Mouse (Mus musculus) CD8-positive naive resting alpha-beta T cell, adult 2 months (primary cell): Measurements from ENCODE around the gene Gpr61.

ENCODE experiments used
- DNase-seq, 2 experiments: peaks; one replicate each; pipeline ENCODE4 v3.0.0; 2022; ENCODE audit warnings: low read depth in 2 of 2, low spot score in 2 of 2

Gene Gpr61

DNA sequence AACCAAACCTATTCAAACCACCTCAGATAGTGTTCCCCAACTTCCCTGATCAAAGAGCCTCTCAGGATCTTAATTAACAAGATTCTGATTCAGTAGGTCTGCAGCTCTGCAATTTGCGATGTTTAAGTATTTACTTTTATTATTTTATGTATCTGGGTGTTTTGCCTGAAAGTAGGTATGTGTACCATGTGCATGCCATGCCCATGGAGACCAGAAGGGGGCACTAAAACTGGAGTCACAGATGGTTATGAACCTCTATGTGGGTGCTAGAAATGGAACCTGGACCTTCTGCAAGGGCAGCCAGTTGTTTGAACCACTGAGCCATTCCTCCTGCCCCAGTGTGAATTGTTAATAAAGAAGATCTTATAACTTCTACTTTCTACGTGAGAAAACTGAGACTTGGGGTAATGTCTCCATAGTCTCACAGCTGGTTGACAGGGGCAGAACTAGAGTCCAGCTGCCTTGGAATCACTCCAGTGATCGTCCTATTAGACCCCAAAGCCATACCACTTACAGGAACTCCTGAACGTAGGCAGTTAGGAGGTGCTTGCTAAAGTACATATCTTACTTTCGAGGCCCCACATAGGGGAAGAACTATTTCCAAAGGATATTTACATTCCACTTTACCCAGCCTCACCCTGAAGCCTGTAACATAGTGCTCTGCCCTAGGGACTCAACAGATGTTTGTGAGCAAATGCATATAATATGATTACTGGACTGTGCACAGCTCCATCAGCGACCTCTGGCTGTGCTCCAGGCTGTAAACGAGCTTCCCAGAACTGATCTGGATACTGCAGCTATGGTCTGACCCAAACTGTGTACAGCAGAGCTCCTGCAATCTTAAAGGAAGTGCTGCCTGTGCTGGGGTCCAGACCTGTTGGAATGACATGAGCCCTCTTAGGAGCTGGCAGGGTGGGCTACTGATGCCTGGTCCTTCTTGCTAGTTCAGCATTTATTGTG, 24.4 kb upstream of the Gpr61 start:
- DNase-seq = no peak

DNA sequence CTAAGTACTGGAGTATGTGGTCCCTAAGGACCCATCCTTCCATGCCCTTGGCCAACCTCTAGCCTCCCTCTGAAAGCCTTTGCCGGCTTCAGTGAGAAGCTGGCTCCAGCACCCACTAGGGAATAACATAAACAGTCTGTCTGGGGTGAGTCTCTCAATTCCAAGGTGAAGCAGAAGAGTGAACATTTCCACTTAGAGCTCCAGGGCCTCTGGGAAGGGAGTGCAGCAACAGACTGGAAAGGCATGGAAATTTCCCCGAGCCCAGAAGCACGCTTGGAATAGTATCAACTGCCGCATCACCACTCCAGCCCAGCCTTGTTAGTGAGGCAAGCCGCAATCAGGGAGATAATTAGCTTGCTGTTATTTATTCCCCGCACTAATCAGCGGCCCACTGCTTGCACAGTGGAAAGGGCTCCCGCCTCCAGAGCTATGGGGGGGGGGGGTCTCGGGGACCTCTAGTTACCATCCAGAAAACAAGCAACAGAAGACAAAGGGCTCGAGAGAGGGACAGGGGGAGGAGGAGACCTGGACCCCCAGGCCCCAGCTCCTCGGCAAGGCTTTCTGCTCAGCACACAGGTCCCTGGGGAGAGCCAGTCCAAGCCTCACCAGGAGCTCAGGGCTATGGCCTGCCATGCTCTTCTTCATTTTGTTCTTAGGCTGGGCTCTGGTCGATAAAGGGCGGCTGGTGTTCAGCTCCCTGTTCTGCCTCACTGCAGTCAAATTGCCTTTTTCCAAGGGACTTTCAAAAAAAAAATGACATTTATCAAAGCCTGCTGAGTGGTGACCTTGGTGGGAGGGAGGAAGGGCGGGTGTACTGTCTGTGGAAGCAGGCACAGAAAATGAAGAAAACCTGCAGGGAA, 20.2 kb upstream of the Gpr61 start:
- DNase-seq = no peak

DNA sequence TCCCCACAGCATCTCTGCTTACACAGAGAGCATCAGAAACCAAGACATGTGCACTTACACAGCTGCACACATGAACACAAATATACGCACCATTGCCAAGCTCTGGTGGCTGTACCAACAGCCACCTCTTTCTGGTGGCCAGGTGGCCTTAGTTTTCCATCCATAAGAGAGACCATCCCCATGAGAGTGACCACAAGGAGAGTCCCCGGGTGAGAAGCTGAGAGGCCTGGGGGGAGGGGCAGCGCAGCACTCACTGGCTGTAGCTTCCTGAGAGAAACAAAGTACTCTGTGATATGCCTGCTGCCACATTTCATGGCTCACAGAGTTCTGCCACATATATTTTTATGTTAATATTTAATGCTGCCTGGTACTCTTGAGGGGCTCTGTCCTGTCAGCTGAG, 14.5 kb upstream of the Gpr61 start:
- DNase-seq = no peak

DNA sequence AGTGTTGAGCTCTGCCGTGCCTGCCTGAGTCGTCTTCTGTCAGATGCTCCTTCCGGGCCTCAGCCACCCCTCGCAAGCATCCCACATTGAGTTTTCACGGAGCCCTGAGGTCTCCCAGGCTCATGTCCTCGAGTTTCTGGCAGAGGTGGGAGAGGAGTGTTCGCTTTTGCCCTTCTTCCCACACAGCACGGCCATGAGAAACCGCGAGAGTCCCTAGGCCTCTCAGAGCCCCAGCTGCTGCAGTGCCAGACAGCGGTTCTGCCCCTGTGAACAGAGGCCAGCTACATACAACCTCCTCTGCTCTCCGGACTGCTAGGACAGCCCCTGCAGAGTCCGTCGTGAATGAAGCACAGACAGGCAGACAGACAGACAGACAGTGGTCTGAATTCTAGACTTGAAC, 12.8 kb upstream of the Gpr61 start:
- no peak for DNase-seq

DNA sequence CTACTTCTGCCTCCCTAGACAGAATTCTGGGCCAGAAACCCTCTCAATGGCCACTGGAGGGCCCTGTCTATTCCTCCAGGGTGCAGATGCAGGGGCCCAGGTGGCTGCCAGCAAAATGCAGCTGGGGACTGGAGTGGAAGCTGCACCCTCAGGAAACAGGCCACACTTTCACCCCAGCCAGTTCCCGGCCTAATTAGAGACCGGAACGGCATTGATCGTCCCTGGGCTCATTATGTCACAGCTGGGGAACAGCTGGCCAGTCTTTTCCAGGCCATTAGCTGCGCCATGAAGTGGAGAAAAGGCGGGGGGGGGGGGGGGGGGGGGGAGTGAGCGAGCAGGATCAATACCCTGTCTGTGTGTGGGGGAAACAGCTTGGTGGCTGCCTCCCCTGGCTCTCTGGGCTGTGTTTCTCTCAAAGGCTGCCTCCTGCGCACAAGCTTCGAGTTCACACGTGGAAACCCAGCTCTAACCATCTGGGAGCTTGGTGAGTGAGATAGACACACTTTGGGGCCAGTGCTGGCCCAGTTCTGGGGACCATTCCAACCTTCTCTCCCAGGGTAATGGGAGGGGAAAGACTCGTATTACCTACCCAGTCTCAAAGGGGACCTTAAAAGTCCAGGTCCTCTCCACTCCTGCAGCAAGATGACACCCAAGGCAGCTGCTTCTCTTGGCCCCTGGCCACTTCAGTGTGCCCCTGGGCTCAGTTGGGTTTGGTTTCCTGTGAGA, 12.0 kb upstream of the Gpr61 start:
- no peak for DNase-seq

DNA sequence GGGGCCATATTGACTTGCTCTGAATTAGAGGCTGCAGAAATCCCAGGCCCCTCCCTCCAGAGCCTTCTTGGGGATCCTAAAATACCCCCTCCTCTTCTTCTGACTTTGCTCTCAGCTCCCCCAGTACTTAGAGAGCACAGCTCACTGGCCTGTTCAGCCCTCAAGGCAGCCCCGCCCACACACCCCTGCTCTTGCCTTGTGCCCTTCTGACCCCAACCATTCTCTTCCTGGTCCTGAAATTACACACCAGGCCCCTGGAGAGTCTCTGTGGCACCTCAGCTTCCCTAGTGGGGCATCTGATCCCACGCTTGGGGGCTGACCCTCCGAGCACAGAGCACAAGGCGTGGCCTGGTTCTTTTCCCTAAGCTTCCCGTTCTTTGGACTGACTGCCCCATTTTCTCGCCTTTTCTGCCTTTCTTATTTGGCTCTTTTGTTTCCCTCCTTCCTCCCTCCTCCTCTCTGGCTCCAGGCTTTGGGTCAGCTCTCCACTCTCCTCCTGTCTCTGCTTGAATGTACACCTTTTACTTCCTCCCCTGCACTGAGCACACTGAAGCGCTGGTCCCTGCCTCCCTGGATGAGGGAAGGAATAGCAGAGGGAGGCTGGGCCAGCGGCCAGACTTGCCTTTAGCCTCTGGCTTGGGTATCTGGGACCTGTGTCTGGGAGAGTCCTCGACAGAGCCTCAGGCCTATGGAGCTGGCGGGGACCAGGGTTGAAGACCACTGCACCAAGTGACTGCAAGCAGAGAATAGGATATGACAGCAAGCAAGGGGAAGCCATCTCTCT, 11.0 kb upstream of the Gpr61 start:
- DNase-seq = no peak

DNA sequence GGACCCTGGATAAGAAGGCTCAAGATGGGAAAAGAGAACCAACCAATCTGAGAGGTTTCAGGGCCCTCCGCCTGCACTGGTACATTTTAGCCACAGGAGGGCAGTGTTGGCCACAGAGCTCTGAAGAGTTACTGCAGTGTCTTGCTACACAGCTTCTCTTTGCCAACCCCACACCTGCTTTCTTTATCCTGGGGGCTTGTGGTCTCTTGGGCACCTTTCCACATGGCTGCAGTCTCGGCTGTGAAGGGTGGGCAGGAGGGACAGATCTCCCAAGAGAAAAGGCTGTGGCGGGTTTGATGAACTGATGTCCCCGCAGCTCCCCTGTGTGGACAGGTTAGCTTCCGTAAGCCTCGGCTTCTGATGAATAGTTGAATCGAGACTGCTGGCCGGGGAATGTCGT, 10.1 kb upstream of the Gpr61 start:
- peak; percentile 65 to 79 for DNase-seq

DNA sequence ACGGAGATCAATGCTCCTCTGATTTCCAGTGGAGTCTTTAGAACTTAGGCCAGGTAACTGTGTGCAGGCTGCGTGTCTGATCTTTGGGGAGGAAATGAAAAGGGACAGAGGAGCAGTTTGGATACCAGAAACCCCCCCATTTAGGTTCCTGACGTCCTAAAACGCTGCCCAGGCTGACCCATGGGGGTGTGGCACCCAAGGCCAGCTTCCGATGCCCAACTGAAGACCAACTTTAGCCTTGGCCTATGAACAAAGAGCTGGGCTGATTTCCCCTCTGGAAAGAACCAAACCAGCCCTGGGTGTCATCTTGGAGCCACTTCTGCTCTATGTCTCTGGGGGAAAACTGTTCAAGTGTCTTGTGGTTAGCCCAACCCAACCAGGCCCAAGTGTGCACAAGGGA, 9.4 kb upstream of the Gpr61 start:
- DNase-seq = no peak

DNA sequence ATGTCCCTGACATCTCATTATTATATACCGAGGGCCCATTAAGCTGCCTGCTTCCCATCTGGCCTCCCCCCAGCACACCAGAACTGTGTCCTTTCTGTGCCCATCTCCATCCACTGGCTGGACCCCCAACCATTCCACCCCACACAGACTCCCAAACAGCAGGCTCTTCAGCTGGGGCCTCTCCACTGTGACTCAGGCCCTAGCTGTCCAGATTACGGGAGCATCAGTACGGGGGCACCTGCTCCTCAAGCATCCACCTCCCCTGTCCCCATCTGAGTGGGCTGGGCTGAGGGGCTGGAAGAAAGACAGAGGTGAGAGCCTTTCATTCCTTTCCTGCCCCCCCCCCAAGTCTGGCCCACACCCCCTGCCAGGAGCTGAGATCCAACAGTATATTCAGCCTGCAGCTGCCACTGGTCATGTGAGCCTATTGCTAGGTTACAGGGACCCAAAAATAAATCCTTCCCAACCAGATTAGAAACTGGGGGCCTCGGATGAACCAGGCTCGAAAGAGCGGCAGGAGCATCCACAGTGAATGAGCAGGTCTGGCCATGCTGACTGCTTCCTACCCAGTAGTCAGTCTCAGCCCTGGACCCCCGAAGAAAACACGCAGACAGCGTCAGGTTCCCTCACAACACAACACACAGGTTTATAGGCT, 3.8 kb upstream of the Gpr61 start:
- DNase-seq = no peak

DNA sequence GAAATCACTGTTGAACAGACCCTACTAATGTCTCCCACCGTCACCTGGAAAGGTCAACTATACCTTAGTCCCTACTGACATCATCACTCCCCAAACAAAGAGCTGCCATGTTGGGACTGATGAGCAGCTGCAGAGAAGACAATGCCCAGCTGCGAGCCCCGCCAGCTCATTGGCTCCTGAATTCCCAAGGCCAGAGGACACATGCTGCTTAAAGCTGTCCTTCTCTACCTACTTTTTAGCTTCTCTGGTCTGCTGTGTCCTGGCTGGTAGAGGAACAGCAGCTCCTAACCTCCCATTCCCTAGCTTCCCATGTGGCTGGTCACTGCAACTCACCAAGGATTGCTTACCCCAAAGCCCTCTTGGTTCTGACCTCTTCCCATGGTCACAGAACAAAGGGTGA, 2.4 kb downstream of the Gpr61 start:
- DNase-seq = no peak

DNA sequence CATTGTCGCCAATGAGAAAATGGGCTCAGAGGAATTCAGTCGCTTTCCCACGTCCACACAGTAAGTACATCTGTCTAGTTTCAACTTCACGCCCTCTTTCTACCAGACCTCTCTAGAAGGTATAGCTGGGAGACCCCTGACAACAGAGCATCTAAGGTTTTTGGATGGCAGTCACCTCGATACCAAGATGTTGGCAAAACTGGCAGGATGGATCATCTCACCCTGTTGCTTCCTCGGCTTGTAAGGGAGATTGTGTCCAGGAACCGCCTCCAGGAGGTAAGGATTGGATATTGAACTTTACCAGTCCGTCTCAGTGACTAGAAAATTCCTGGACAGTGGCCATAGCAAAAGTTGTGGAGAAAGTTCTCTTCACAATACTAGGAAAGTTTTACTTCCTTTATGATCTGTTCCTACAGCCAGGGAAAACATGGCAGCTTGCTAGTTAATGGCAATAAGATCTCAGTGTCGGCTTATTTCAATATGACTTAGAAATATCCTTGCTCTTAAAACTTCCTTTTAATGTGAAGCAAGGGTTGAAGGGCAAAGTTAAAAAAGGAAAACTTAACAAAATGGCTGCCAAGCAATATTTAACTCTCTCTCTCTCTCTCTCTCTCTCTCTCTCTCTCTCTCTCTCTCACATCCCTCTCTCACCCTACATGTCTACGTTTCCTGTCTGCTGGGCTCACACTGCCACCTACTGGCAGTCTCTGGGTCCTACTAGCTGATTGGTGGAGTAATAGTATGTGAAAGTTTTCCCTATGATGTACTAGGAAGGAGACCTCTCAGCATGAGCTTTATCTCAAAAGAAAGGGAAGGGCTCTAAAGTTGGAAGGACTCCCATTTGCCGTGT, 7.1 kb downstream of the Gpr61 start:
- DNase-seq = peak; percentile 82 to 89

DNA sequence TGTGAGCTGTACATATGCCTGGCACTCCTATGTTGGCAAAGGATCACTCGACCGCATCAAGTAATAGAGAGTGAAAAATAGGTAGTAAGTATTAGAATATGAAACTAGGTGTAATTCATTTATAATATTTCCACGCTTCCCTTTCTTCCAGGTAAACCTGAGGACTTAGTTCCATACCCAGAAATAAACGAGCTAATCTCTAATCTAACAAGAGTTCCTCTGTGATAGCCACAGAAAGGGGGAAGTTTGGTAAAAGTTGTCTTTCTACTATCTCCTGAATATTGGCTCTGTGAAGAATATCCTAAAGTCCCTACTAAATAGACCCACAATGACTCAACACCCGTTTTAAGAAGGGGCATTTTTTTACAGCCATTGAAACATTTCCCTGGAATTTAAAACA, 8.0 kb downstream of the Gpr61 start:
- no peak for DNase-seq

DNA sequence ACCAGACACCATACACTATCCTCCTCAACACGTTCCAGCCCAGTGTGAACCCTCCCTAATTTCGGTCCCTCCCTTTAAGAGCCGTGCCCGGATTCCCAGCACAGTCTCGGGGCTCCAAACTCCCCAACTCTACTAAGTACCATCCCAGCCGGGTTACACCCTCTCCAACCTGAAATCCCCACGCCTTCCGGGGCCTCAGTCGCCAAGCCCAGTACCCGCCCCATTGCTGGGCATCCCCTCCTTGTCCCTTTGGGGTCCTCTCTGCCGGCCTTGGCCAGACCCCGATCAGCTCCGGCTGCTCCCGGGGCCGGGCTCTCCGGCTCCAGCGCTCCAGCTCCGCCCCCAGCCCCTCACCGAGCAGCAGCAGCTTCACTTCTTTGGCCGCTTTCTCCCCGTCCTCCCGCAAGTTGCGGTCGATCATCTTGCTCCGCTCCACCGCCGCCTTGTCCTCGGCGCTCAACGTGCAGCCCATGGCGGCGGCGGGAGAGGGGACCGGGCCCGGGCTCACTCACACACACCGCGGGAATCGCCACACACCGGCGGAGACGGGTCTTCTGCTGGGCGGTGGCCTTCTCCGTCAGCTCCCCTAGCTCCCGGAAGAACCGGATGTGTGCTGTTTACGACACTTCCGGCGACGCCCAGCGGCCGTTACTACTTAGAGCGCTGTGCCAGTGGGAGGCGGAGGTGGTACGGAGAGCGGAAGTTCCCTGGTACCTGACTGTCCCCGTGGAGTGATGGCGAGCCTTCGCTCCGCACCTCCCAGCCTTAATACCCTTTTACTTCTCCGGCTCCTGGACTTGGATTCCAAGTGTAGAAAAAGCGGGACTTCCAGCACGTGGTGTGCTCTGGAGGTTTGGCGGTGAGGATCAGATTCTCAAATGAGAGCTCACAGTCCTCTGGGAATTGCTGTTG, 8.9 kb downstream of the Gpr61 start, which contains the start of gene Gnai3:
Gene Gnai3 (minus strand): TSS at position 613 of the 912 bp plus-strand sequence.
- DNase-seq = peak; percentile 86 to 90

DNA sequence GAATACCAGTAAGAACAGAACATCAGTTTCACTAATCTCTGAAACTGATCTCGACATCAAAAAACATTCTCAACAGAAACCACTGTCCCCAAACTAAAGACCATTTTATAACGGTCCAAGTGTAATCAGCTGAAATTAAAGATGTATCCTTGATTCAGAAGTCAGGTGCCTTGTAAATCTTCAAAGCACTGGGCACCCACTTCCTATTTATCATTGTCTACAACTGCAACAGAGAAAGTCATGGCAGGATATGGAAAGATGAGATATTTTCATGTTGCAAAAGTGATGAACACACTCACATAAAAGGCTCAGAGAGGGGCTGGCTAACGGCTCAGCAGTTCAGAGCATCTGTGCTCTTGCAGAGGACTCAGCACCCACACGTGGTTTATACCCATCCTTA, 13.9 kb downstream of the Gpr61 start:
- no peak for DNase-seq

DNA sequence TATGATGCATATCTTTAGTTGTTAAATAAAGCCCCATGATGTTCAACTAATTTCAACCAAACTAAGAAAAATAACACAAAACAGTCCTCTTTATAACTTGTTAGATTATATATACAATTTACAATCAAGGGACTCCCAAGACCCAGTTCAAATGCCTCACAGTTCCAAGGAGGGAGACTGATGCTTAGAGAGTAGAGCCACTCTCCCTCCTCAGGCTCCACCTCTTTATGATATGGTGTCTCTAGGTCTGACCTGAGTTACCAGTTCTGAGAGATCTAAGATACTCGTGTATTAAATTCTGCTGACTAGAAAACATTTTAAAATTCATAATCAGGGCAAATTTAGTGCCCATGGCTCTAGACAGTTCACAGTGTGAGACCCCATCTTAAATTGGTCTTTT, 15.6 kb downstream of the Gpr61 start:
- DNase-seq = no peak

DNA sequence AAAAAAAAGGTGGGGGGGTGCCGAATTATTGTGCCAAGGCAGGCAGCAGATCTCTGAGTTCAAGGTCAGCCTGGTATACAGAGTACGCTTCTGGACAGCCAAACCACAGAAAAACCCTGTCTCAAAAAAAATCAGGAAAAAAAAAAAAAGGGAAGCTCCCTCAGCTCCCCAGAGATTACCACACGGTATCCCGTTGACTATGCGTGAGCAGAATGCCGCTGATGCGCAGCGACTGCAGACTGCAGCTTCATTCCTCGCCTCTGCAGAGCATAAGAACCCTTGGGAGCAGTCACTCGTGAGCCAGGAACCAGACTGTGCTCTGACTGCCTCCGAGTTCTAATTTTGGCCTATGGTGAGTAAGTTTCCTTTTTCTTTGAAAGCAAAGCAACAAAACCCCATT, 20.0 kb downstream of the Gpr61 start:
- DNase-seq = no peak

DNA sequence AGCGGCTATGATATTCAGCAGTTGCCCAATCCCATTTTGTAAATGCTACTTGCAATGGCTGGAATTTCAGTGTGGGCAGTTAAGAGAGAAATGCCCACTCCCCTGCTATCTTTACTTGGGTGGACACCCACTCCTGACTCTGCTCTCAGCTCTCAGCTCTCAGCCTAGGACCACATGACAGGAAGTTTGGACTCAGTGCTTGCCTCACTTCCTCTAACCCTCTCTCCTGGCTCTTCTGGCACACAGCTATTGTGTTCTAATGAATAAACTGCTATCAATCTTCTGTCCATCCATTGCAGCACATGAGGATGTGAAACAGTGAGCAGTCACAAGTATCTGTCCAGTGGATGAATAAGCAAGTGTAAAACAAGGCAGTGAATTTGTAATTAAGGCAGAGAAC, 22.2 kb downstream of the Gpr61 start:
- DNase-seq = no peak

DNA sequence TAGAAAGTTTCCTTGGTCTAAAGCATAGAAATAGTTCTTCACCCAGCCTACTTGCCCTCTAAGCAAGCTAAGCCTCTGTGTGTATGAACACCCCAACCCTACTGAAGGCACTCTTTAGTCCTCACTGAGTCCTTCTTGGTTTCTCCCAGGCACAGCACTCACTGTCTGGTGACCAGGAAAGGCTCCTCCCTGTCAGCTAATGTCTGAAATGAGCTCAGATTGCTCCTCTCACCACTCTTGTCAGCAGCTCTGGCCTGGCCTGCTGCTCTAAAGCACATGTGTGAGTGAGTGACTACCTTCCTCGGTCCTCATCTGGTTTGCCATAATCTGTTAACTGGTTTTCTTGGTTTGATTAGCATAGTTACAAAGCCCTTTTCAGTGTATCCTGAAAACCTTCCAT, 22.9 kb downstream of the Gpr61 start:
- no peak for DNase-seq
